Mouse (Mus musculus) liver, embryonic 11.5 days (tissue): ENCODE results near the gene Nos1ap. TPM values are rescaled to one million over a fixed set of nuclear protein-coding genes. Genes with fewer than 3 reads are reported as not detected.

Experiments
- ATAC-seq: fragments of 200-750 bp; cut with Nextera tagmentation; replicated peaks from 2 replicates; pipeline ENCODE4 v1.8.0; 2017; ENCODE audit warnings: moderate number of reproducible peaks, mild to moderate bottlenecking, moderate TSS enrichment, moderate library complexity; ENCODE audit not compliant: low FRiP score
- DNase-seq: peaks from one replicate; pipeline ENCODE4 v3.0.0-alpha.2; 2017; ENCODE audit warnings: low spot score
- H3K27ac ChIP-seq: fragments of 300-500 bp; sonication (generic); 2 replicates; pipeline ENCODE4 v1.5.1; 2014; ENCODE audit warnings: mild to moderate bottlenecking, low read depth, low read length, control low read depth
- H3K27me3 ChIP-seq: fragments of 300-500 bp; sonication (generic); replicated peaks from 2 replicates; pipeline ENCODE4 v1.6.1; 2014; ENCODE audit warnings: low read length, mixed read lengths; ENCODE audit not compliant: control insufficient read depth, insufficient read depth
- H3K36me3 ChIP-seq: fragments of 300-500 bp; sonication (generic); 2 replicates; pipeline ENCODE4 v1.6.1; 2014; ENCODE audit warnings: mild to moderate bottlenecking, low read length, moderate library complexity, mixed read lengths; ENCODE audit not compliant: control insufficient read depth, insufficient read depth
- H3K4me1 ChIP-seq: fragments of 300-500 bp; sonication (generic); replicated peaks from 2 replicates; pipeline ENCODE4 v1.6.1; 2014; ENCODE audit warnings: low read length, mixed read lengths; ENCODE audit not compliant: control insufficient read depth, insufficient read depth
- H3K4me2 ChIP-seq: fragments of 300-500 bp; sonication (generic); 2 replicates; pipeline ENCODE4 v1.6.1; 2014; ENCODE audit warnings: mild to moderate bottlenecking, control low read depth, moderate library complexity
- H3K4me3 ChIP-seq: fragments of 300-500 bp; sonication (generic); 2 replicates; pipeline ENCODE4 v1.5.1; 2014; ENCODE audit warnings: low read depth, low read length, control low read depth
- H3K9ac ChIP-seq: fragments of 300-500 bp; sonication (generic); 2 replicates; pipeline ENCODE4 v1.6.1; 2014; ENCODE audit warnings: low read depth, low read length, control low read depth
- H3K9me3 ChIP-seq: fragments of 300-500 bp; sonication (generic); 2 replicates; pipeline ENCODE4 v1.6.1; 2016; ENCODE audit warnings: low read length, inconsistent platforms, mixed read lengths; ENCODE audit not compliant: control insufficient read depth
- WGBS: fragments of 180-500 bp; shearing (Covaris S2); extraction: QIAGEN DNeasy Blood & Tissue Kit; methylation state at CpG from one replicate; pipeline ENCODE4 v1.1.7; 2014; 5-methylcytosine and 5-hydroxymethylcytosine counted together
- polyA plus RNA-seq: library from polyadenylated mRNA; unstranded; fragments of >200 nt; fragmentation: Nextera tagmentation; extraction: Ambion mirVana; gene quantifications from 2 replicates; pipeline ENCODE4 v1.2.1, GENCODE M21; 2014

Gene Nos1ap
- polyA plus RNA-seq, 1 experiment from 2014 or later: 8.8 TPM

DNA sequence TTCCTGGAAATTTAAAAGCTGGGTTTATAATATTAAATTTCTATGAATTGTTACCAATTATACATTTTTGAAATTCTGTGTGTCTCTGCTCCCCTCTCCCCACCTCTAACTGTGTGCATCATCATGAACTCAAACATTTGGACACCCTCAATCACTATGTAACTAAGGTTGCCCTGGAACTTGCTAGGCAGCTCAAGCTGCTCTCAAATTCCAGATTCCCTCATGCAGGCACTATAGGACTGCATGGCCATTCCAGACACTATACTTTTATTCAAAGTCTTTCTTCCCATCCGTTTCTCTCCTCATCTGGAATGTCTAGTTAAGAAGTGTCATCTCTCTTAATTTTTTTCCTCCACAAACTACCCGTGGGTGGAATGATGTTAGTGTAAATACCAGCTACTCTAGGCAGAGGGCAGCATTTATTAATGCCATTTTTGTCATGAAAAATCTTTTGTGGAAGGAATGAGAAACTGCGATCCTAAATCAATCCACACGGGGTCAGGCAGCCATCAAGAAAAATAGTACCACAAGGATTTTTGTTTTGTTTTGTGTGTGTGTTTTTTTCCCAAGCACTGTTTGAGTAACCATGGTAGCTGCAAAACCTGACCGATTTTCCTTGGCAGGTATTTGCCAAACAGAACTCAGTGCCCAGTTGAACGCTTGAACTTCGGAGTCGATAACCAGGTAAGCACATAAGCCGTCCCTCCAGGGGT is 297.3 kb downstream of the Nos1ap start:
- H3K36me3 ChIP-seq: no peaks in the 10 kb centered on the region
- WGBS: 41% methylated on average over 9 of the region's 9 CpGs
- H3K27ac ChIP-seq: no peak overlapping the region
- H3K4me3 ChIP-seq: no peak overlapping the region
- H3K27me3 ChIP-seq: no peaks in the 10 kb centered on the region
- H3K9ac ChIP-seq: no peak overlapping the region
- H3K4me2 ChIP-seq: no peak overlapping the region
- DNase-seq: no peak
- no peak for ATAC-seq
- no peaks in the 10 kb centered on the region for H3K4me1 ChIP-seq
- no peaks in the 10 kb centered on the region for H3K9me3 ChIP-seq

DNA sequence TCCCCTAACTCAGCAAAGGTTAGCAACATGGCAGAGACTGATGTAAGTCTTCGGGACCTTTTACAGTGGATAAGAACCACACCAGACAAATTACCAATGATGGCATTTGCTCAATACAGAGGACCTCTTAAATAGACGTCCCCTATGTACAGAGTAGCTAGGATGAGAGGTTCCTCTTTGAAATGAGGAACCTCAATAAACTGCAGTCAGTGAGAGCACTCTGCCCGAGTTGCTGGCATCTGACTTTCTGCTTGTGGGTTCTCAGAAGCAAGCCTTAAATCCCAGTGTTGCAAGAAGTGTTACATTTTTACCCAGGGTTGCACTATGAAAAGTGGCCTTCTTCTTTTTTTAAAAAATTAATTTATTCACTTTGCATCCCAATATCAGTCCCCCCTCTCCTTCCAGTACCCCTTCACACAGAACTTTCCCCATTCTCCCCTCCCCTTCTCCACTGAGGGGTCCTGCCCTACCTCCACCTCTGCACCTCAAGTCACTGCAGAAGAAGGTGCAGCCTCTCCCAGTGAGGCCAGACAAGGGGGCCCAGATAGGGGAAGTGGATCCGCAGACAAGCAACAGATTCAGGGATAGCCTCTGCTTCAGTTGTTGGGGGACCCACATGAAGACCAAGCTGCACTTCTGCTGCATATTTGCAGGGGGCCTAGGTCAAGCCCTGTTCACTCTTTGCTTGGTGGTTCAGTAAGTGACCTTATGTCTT is 307.1 kb downstream of the Nos1ap start:
- Histone ChIP-seq H3K36me3 (no peaks in the 10 kb centered on the region), H3K4me1 (no peaks in the 10 kb centered on the region), H3K9ac (no peak overlapping the region), H3K4me3 (no peak overlapping the region), H3K4me2 (no peak overlapping the region), H3K27ac (no peak overlapping the region), H3K27me3 (no peaks in the 10 kb centered on the region), H3K9me3 (no peaks in the 10 kb centered on the region)
- WGBS: 50% methylated on average over 4 of the region's 4 CpGs
- ATAC-seq (no peak), DNase-seq (no peak)

DNA sequence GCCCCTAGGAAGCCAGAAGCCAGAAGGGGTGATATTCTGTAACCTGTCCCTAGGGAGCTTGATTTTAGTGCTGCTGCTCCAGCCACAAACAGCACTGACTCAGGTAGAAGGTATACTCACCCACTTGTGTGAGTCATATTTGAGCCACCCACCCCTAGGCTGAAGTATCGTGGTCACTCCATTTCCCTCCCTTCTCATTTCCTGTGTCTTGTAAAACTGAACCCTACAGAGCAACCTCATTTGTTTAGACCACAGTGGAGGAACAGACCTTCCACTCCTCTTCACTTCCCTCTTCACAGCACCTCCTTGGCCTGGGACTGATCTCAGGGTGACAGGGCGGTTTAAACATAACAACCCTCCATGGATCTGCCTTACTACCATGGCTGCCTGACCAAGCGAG is 312.6 kb downstream of the Nos1ap start, which contains the start of gene Sh2d1b1:
TSS of gene Sh2d1b1 (plus strand) at position 305 of the 400 bp plus-strand sequence.
- no peak within 1 kb of the TSS for H3K4me3 ChIP-seq
- H3K4me1 ChIP-seq: no peaks in the 10 kb centered on the region
- no peaks in the 10 kb centered on the region for H3K9me3 ChIP-seq
- H3K36me3 ChIP-seq: no peaks in the 10 kb centered on the region
- 55% methylated on average over 2 of the region's 3 CpGs for WGBS
- ATAC-seq (no peak), DNase-seq (no peak)
- no peaks in the 10 kb centered on the region for H3K27me3 ChIP-seq
- no peak within 1 kb of the TSS for H3K9ac ChIP-seq
- no peak within 1 kb of the TSS for H3K4me2 ChIP-seq
- no peak within 1 kb of the TSS for H3K27ac ChIP-seq

DNA sequence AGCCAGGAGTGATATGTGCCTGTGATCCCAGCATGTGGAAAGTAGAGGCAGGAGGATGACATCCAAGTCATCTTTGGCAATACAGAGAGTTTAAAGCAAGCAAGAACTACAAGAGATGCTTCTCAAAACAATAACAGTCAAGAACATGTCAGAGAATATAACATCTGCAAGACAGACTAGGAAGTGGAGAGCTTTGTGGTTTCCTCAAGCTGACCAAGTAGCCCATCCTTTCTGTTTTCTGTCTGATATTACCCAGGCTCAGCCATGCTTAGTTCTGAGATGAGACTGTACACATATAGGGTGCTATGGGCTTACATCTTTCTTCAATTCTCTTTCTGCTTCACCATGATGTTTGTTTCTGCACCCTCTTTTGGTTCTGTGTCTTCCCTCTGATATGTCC is 316.4 kb downstream of the Nos1ap start:
- Histone ChIP-seq H3K9me3 (no peaks in the 10 kb centered on the region), H3K4me1 (no peaks in the 10 kb centered on the region), H3K4me3 (no peak overlapping the region), H3K9ac (no peak overlapping the region), H3K27me3 (no peaks in the 10 kb centered on the region), H3K27ac (no peak overlapping the region), H3K36me3 (no peaks in the 10 kb centered on the region), H3K4me2 (no peak overlapping the region)
- DNase-seq (no peak), ATAC-seq (no peak)

DNA sequence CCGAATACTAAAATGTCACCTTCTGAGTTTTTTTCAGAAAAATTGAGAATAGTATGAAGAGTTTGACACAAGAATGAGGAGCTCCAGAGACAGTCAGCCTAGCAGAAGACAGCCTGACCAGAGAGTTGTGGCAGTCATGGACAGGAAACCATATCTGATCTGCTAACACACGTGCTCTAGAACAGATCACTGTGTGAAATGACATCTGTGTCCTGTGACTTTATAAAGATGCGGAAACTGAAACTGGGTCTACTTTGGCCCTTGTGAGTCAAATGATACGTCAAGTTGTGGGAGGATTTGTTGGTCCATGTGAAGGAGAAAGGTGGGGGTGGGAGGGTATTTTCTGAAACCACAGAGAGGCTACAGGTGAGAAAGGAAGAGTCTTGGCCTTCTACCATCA is 319.0 kb downstream of the Nos1ap start:
- Histone ChIP-seq H3K4me1 (no peaks in the 10 kb centered on the region), H3K4me2 (no peak overlapping the region), H3K9me3 (peaks cover 3% of the 10 kb centered on the region), H3K9ac (no peak overlapping the region), H3K27ac (no peak overlapping the region), H3K4me3 (no peak overlapping the region), H3K36me3 (no peaks in the 10 kb centered on the region), H3K27me3 (no peaks in the 10 kb centered on the region)
- ATAC-seq (no peak), DNase-seq (no peak)
- WGBS: 71% methylated on average over 4 of the region's 4 CpGs

DNA sequence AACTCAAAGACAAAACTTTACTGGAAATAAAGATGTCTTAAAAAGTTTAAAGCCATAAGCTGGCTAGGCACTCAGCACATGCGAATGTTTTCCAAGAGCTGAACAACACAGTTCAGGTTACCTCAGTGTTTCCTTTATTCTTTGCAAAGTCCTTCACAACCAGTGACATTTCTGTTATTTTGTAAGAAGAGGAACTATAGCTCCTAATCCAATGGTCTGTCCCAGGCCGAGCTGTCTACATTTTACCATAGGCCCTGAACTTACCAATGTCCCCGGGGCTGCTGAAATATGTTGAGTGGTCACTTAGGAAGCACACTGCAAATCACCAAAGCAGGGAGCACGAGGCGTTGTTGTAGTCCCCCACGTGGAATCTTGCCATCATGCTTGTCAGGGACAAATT is 319.4 kb downstream of the Nos1ap start:
- Histone ChIP-seq H3K4me1 (no peaks in the 10 kb centered on the region), H3K4me3 (no peak overlapping the region), H3K9ac (no peak overlapping the region), H3K27ac (no peak overlapping the region), H3K36me3 (no peaks in the 10 kb centered on the region), H3K4me2 (no peak overlapping the region), H3K9me3 (peaks cover 3% of the 10 kb centered on the region), H3K27me3 (no peaks in the 10 kb centered on the region)
- ATAC-seq (no peak), DNase-seq (no peak)
- WGBS: 75% methylated on average over 6 of the region's 6 CpGs

DNA sequence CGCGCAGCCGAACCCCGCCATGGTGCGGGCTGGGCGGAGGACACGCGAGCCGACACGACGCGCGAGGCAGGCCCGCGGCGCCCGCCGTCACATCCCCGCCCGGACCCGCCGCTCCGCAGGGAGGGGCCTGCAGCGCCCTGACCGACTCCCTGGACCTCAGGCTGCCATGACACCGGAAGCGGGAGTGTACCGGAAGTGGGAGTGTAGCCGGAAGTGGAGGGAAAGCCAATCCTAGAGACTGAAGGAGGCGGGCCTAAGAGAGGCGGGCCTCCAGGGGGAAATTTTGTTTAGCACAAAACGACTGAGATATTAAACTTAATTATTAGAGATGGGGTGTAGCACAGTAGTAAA is 334.1 kb downstream of the Nos1ap start:
- Histone ChIP-seq H3K4me2 (peak overlapping the region; percentile 67), H3K9ac (peak overlapping the region; percentile 72), H3K9me3 (no peaks in the 10 kb centered on the region), H3K36me3 (no peaks in the 10 kb centered on the region), H3K4me3 (peak overlapping the region; percentile 69), H3K27me3 (no peaks in the 10 kb centered on the region), H3K27ac (no peak overlapping the region), H3K4me1 (no peaks in the 10 kb centered on the region)
- WGBS: 6% methylated on average over 32 of the region's 32 CpGs
- ATAC-seq (peak; percentile 94), DNase-seq (peak; percentile 83)

DNA sequence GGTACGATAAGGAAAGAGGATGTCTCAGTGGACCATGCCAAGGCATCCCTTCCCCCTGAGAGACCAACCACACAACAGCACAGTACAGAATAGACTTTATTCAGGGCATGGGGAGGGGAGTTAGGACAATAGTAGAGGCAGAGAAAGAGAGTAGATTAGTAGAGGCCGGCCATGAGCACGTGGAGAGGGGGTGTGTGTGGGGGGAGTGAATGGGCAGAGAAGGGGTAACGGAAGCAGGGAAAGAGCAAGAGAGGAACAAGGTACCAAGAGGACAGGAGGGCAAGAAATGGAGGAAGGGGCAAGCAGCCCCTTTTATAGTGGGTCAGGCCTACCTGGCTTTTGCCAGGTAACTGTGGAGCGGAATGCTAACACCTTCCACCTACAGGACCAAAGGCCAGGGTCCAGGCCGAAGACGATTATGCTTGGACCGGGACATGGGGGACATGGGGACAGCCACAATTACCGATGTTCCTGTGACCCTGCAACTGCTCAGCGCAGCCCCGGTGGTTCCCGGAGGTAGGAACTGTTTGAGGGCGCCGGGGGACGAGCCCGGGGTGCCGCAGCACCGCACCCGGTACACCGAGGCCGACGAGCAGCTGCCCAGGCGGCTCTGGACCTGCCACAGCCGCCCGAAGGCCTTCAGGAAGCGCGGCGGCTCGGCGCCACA is 334.6 kb downstream of the Nos1ap start:
- Histone ChIP-seq H3K4me1 (no peaks in the 10 kb centered on the region), H3K4me2 (peak overlapping the region; percentile 67), H3K4me3 (peak overlapping the region; percentile 69), H3K9ac (peak overlapping the region; percentile 72), H3K36me3 (no peaks in the 10 kb centered on the region), H3K27ac (no peak overlapping the region), H3K27me3 (no peaks in the 10 kb centered on the region), H3K9me3 (no peaks in the 10 kb centered on the region)
- WGBS: 28% methylated on average over 30 of the region's 30 CpGs
- no peak for DNase-seq
- peak; percentile 10 for ATAC-seq
